Mouse (Mus musculus) embryonic facial prominence, embryonic 12.5 days (tissue): ENCODE measurements around the gene Cpsf4l. TPM values are rescaled to one million over a fixed set of nuclear protein-coding genes. Genes with fewer than 3 reads are reported as not detected.

Source experiments
- ATAC-seq: fragments of 200-750 bp; cut with Nextera tagmentation; 2 replicates; pipeline ENCODE4 v1.8.0; 2017; ENCODE audit not compliant: insufficient number of reproducible peaks, insufficient read depth, low FRiP score, low TSS enrichment
- H3K27ac ChIP-seq: fragments of 300-500 bp; sonication (generic); 2 replicates; pipeline ENCODE4 v1.5.1; 2016; ENCODE audit warnings: mild to moderate bottlenecking
- H3K27me3 ChIP-seq: fragments of 300-500 bp; sonication (generic); 2 replicates; pipeline ENCODE4 v1.6.1; 2016; ENCODE audit warnings: mild to moderate bottlenecking, moderate library complexity
- H3K36me3 ChIP-seq: fragments of 300-500 bp; sonication (generic); 2 replicates; pipeline ENCODE4 v1.6.1; 2016; ENCODE audit warnings: mild to moderate bottlenecking
- H3K4me1 ChIP-seq: fragments of 300-500 bp; sonication (generic); 2 replicates; pipeline ENCODE4 v1.6.1; 2016
- H3K4me2 ChIP-seq: fragments of 300-500 bp; sonication (generic); replicated peaks from 2 replicates; pipeline ENCODE4 v1.6.1; 2016; ENCODE audit warnings: mild to moderate bottlenecking, moderate library complexity
- H3K4me3 ChIP-seq: fragments of 300-500 bp; sonication (generic); 2 replicates; pipeline ENCODE4 v1.5.1; 2016; ENCODE audit warnings: mild to moderate bottlenecking
- H3K9ac ChIP-seq: fragments of 300-500 bp; sonication (generic); 2 replicates; pipeline ENCODE4 v1.6.1; 2016; ENCODE audit warnings: mild to moderate bottlenecking, moderate library complexity
- H3K9me3 ChIP-seq: fragments of 300-500 bp; sonication (generic); 2 replicates; pipeline ENCODE4 v1.6.1; 2016; ENCODE audit warnings: mild to moderate bottlenecking, moderate library complexity
- WGBS: fragments of 180-500 bp; shearing (Covaris S2); methylation state at CpG from one replicate; pipeline ENCODE4 v1.1.7; 2016; 5-methylcytosine and 5-hydroxymethylcytosine counted together
- polyA plus RNA-seq: library from polyadenylated mRNA; unstranded; fragments of >200 nt; fragmentation: Nextera tagmentation; extraction: Ambion mirVana; gene quantifications from 2 replicates; pipeline ENCODE4 v1.2.1, GENCODE M21; 2016

Gene Cpsf4l
- polyA plus RNA-seq, 1 experiment from 2014 or later = 0.37 TPM

- no peak overlapping the region for H3K9ac ChIP-seq
- 95% methylated on average over 2 of the region's 2 CpGs for WGBS
- peaks cover 8% of the 10 kb centered on the region for H3K4me1 ChIP-seq
- H3K4me3 ChIP-seq = no peak overlapping the region
- H3K27ac ChIP-seq = no peak overlapping the region
- no peaks in the 10 kb centered on the region for H3K9me3 ChIP-seq
- H3K27me3 ChIP-seq = no peaks in the 10 kb centered on the region
- ATAC-seq = no peak
- H3K4me2 ChIP-seq = no peak overlapping the region
- H3K36me3 ChIP-seq = peaks cover 37% of the 10 kb centered on the region
Measured at GRCm38 (mm10) chr11:113677378-113677777, 32.4 kb downstream of the Cpsf4l start.

GRCm38 (mm10) chr11:113676847-113677246, 33.0 kb downstream of the Cpsf4l start:
- H3K36me3 ChIP-seq = peaks cover 42% of the 10 kb centered on the region
- ATAC-seq = no peak
- 87% methylated on average over 2 of the region's 2 CpGs for WGBS
- no peak overlapping the region for H3K4me2 ChIP-seq
- no peaks in the 10 kb centered on the region for H3K9me3 ChIP-seq
- H3K27me3 ChIP-seq = no peaks in the 10 kb centered on the region
- H3K4me1 ChIP-seq = peaks cover 3% of the 10 kb centered on the region
- H3K4me3 ChIP-seq = no peak overlapping the region
- no peak overlapping the region for H3K9ac ChIP-seq
- no peak overlapping the region for H3K27ac ChIP-seq

DNA sequence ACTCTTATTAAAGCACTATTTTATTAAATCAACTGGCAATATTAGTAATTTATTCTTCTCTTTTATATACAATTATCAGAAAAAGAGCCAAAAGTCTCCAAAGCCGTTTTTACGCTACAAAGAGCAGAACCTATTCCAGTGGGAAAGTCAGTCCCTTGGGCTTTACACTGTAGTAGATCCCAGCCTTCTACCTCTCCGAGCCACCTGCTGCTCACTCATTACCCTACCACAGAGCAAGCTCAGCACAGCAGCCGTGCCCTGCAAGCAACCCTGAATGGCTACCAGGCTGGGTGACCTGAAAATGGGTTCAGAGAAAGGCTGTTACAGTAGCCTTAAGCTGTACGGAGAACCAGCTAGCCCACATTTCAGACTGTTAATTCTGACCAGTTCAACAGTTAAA, 35.2 kb downstream of the Cpsf4l start:
- H3K27ac ChIP-seq = no peak overlapping the region
- no peak for ATAC-seq
- peaks cover 58% of the 10 kb centered on the region for H3K36me3 ChIP-seq
- H3K4me2 ChIP-seq = no peak overlapping the region
- H3K27me3 ChIP-seq = no peaks in the 10 kb centered on the region
- H3K9me3 ChIP-seq = no peaks in the 10 kb centered on the region
- H3K9ac ChIP-seq = no peak overlapping the region
- 88% methylated on average over 5 of the region's 5 CpGs for WGBS
- no peak overlapping the region for H3K4me3 ChIP-seq
- no peaks in the 10 kb centered on the region for H3K4me1 ChIP-seq

DNA sequence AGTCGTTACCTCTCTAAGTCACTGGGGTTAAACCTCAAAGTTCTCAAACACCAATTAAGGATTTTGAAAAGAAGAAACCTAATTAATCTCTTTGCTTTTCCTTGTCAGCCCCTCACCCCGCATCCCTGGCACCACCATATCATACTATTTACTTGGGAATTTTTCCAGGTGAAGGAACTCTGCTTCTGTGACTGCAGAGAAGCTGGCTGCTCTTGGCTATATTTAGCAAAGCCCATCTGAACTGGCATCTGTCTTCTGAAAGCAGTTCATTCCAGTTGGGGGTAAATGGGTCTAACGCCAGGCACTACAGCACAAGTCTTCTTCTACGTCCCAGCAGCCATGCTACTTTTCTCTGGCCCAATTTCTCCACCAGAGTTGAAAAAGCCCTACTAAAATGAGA, 36.2 kb downstream of the Cpsf4l start:
- H3K4me1 ChIP-seq = no peaks in the 10 kb centered on the region
- H3K4me2 ChIP-seq = no peak overlapping the region
- H3K36me3 ChIP-seq = peaks cover 62% of the 10 kb centered on the region
- H3K27ac ChIP-seq = no peak overlapping the region
- H3K27me3 ChIP-seq = no peaks in the 10 kb centered on the region
- ATAC-seq = no peak
- H3K9ac ChIP-seq = no peak overlapping the region
- H3K4me3 ChIP-seq = no peak overlapping the region
- WGBS = 94% methylated on average over 4 of the region's 4 CpGs
- no peaks in the 10 kb centered on the region for H3K9me3 ChIP-seq

GRCm38 (mm10) chr11:113669711-113670110, 40.1 kb downstream of the Cpsf4l start:
- no peak overlapping the region for H3K4me3 ChIP-seq
- H3K9ac ChIP-seq = no peak overlapping the region
- H3K4me2 ChIP-seq = no peak overlapping the region
- H3K9me3 ChIP-seq = no peaks in the 10 kb centered on the region
- H3K27ac ChIP-seq = no peak overlapping the region
- H3K27me3 ChIP-seq = no peaks in the 10 kb centered on the region
- no peak for ATAC-seq
- 86% methylated on average over 4 of the region's 4 CpGs for WGBS
- 0 out of 2 replicates have a peak, but pooled peaks cover 3% of the 10 kb centered on the region for H3K4me1 ChIP-seq
- peaks cover 58% of the 10 kb centered on the region for H3K36me3 ChIP-seq

GRCm38 (mm10) chr11:113668857-113669256, 41.0 kb downstream of the Cpsf4l start:
- Histone ChIP-seq H3K4me1 (0 out of 2 replicates have a peak, but pooled peaks cover 3% of the 10 kb centered on the region), H3K27ac (no peak overlapping the region), H3K4me2 (no peak overlapping the region), H3K27me3 (no peaks in the 10 kb centered on the region), H3K9me3 (no peaks in the 10 kb centered on the region), H3K36me3 (peaks cover 56% of the 10 kb centered on the region), H3K4me3 (no peak overlapping the region), H3K9ac (no peak overlapping the region)
- 88% methylated on average over 5 of the region's 5 CpGs for WGBS
- ATAC-seq = no peak

DNA sequence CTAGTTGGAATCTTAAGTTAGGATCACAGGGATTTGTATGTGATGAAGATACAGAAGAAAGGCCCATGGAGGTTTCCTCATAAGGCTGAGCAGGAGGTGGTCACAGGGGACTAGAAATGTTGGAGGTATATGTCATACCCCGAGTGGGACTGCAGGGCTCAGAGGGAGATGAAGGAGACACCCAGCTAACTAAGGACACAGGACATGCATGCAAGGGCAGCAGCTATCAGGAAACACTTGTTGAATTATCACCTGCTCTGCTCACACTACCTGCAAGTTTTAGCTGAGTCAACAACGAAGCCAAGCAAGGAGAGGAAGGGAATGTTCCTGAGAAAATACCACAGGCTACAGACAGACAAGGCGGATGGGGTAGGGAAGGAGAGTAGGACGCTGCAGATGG, 42.1 kb downstream of the Cpsf4l start:
- no peak overlapping the region for H3K27ac ChIP-seq
- H3K27me3 ChIP-seq = no peaks in the 10 kb centered on the region
- no peaks in the 10 kb centered on the region for H3K9me3 ChIP-seq
- WGBS = 74% methylated on average over 4 of the region's 4 CpGs
- peaks cover 55% of the 10 kb centered on the region for H3K36me3 ChIP-seq
- H3K4me3 ChIP-seq = no peak overlapping the region
- no peak overlapping the region for H3K4me2 ChIP-seq
- H3K4me1 ChIP-seq = 0 out of 2 replicates have a peak, but pooled peaks cover 3% of the 10 kb centered on the region
- ATAC-seq = no peak
- no peak overlapping the region for H3K9ac ChIP-seq

DNA sequence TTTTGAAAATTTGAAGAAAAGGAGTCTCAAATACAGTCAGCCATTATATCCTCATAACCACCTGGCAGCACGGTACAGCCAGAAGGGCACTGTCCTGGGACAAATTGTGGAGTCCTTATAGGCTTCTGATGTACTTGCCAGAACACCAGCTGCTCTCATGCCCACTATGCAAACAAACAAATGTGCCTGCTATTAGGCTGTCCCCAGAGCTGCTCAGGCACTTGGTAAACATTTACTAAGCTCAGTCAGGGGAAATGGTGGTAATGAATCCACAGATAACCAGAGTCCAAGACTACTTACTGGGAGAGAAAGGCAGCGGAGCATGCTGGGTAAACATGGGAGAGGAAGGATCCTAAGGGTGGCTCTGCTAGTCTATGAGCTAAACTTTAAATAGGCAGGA, 42.7 kb downstream of the Cpsf4l start:
- Histone ChIP-seq H3K9me3 (no peaks in the 10 kb centered on the region), H3K4me3 (no peak overlapping the region), H3K4me2 (no peak overlapping the region), H3K27me3 (no peaks in the 10 kb centered on the region), H3K36me3 (peaks cover 58% of the 10 kb centered on the region), H3K27ac (no peak overlapping the region), H3K9ac (no peak overlapping the region), H3K4me1 (0 out of 2 replicates have a peak, but pooled peaks cover 3% of the 10 kb centered on the region)
- WGBS = 89% methylated on average over 2 of the region's 2 CpGs
- no peak for ATAC-seq

GRCm38 (mm10) chr11:113666648-113667047, 43.2 kb downstream of the Cpsf4l start:
- Histone ChIP-seq H3K4me3 (no peak overlapping the region), H3K27ac (no peak overlapping the region), H3K4me2 (no peak overlapping the region), H3K36me3 (peaks cover 58% of the 10 kb centered on the region), H3K9ac (no peak overlapping the region), H3K27me3 (no peaks in the 10 kb centered on the region), H3K9me3 (no peaks in the 10 kb centered on the region), H3K4me1 (0 out of 2 replicates have a peak, but pooled peaks cover 3% of the 10 kb centered on the region)
- 58% methylated on average over 10 of the region's 10 CpGs for WGBS
- ATAC-seq = no peak

- no peak overlapping the region for H3K4me2 ChIP-seq
- H3K9me3 ChIP-seq = no peaks in the 10 kb centered on the region
- H3K4me1 ChIP-seq = 0 out of 2 replicates have a peak, but pooled peaks cover 3% of the 10 kb centered on the region
- no peak overlapping the region for H3K9ac ChIP-seq
- ATAC-seq = no peak
- H3K36me3 ChIP-seq = peaks cover 58% of the 10 kb centered on the region
- H3K27ac ChIP-seq = no peak overlapping the region
- H3K4me3 ChIP-seq = no peak overlapping the region
- no peaks in the 10 kb centered on the region for H3K27me3 ChIP-seq
- WGBS = 84% methylated on average over 6 of the region's 6 CpGs
Measured at GRCm38 (mm10) chr11:113666205-113666604, 43.6 kb downstream of the Cpsf4l start.

GRCm38 (mm10) chr11:113664279-113664678, 45.5 kb downstream of the Cpsf4l start:
- H3K36me3 ChIP-seq = peaks cover 65% of the 10 kb centered on the region
- no peak for ATAC-seq

DNA sequence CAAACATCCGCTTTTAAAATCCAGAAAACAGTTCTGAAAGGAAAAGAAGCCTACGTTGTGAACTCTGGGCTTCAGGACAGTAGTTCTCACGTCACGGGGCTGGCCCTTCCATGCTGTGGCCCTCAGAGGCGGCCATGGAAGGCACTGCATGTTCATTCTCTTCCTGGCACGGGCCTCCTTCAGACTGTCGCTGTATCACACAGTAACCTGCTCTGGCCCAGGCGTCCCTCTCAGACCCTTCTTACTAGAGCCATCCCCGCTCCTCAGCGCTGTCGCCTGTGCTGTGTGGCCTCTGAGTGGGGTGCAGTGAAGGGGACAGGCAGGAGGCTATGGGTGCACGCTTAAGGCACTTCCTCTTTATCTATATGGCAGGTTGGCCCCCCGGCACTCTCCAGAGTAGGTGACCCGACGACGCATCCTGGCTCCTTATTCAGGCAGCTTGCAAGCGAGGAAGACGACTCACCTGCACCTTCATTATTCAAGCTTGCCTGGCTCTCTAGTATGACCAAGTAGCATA, 47.9 kb downstream of the Cpsf4l start:
- ATAC-seq = no peak; the same call in 1 of the 2 replicates
- WGBS = 94% methylated on average over 18 of the region's 18 CpGs
- Histone ChIP-seq H3K27me3 (no peaks in the 10 kb centered on the region), H3K4me1 (0 out of 2 replicates have a peak, but pooled peaks cover 3% of the 10 kb centered on the region), H3K9me3 (no peaks in the 10 kb centered on the region), H3K36me3 (peaks cover 73% of the 10 kb centered on the region), H3K4me3 (no peak overlapping the region), H3K27ac (no peak overlapping the region), H3K9ac (no peak overlapping the region), H3K4me2 (no peak overlapping the region)

More at GRCm38 (mm10) chr11:113664279-113664678, 45.5 kb downstream of the Cpsf4l start:
- Histone ChIP-seq H3K4me1 (0 out of 2 replicates have a peak, but pooled peaks cover 3% of the 10 kb centered on the region), H3K4me2 (no peak overlapping the region), H3K27me3 (no peaks in the 10 kb centered on the region), H3K9ac (no peak overlapping the region), H3K27ac (no peak overlapping the region), H3K4me3 (no peak overlapping the region), H3K9me3 (no peaks in the 10 kb centered on the region)
- 72% methylated on average over 2 of the region's 2 CpGs for WGBS
